Mouse (Mus musculus): ENCODE data around the gene Tfpi. TPM values are rescaled to one million over a fixed set of nuclear protein-coding genes. Genes with fewer than 3 reads are reported as not detected.
A peak's percentile ranks its signal among the peaks of the same experiment; 100 is the strongest.

The Tfpi gene
- total RNA-seq (2015; ENCODE audit: low replicate concordance): 7.1 and 14.4 TPM in 2 replicates
- 2.4 and 2.9 TPM in 2 replicates for total RNA-seq (2017; ENCODE audit: low replicate concordance)

- no peak for ATAC-seq (replicated peaks; ENCODE audit: low FRiP score, poor library complexity, severe bottlenecking)
Measured at GRCm38 (mm10) chr2:84476577-84476976, at the start of gene Tfpi. Tfpi (minus strand) TSS chr2:84476775.

- ATAC-seq (replicated peaks; ENCODE audit: low FRiP score, poor library complexity, severe bottlenecking): no peak
Measured at GRCm38 (mm10) chr2:84526221-84526620, 49.6 kb upstream of the Tfpi start.

GRCm38 (mm10) chr2:84525806-84526205, 49.2 kb upstream of the Tfpi start:
- no peak for ATAC-seq (replicated peaks; ENCODE audit: low FRiP score, poor library complexity, severe bottlenecking)

GRCm38 (mm10) chr2:84525047-84525446, 48.5 kb upstream of the Tfpi start:
- no peak for ATAC-seq (replicated peaks; ENCODE audit: low FRiP score, poor library complexity, severe bottlenecking)

- no peak for ATAC-seq (replicated peaks; ENCODE audit: low FRiP score, poor library complexity, severe bottlenecking)
Measured at GRCm38 (mm10) chr2:84523994-84524393, 47.4 kb upstream of the Tfpi start.

GRCm38 (mm10) chr2:84523103-84523865, 46.7 kb upstream of the Tfpi start:
- ATAC-seq (replicated peaks; ENCODE audit: low FRiP score, poor library complexity, severe bottlenecking): no peak

- no peak for ATAC-seq (replicated peaks; ENCODE audit: low FRiP score, poor library complexity, severe bottlenecking)
Measured at GRCm38 (mm10) chr2:84519514-84520067, 43.0 kb upstream of the Tfpi start.

- ATAC-seq (replicated peaks; ENCODE audit: low FRiP score, poor library complexity, severe bottlenecking): no peak
Measured at GRCm38 (mm10) chr2:84518767-84519166, 42.2 kb upstream of the Tfpi start.

- no peak for ATAC-seq (replicated peaks; ENCODE audit: low FRiP score, poor library complexity, severe bottlenecking)
Measured at GRCm38 (mm10) chr2:84513281-84513680, 36.7 kb upstream of the Tfpi start.

- ATAC-seq (replicated peaks; ENCODE audit: low FRiP score, poor library complexity, severe bottlenecking): no peak
Measured at GRCm38 (mm10) chr2:84511508-84511907, 34.9 kb upstream of the Tfpi start.

GRCm38 (mm10) chr2:84511036-84511435, 34.5 kb upstream of the Tfpi start:
- ATAC-seq (replicated peaks; ENCODE audit: low FRiP score, poor library complexity, severe bottlenecking): no peak

GRCm38 (mm10) chr2:84504954-84505394, 28.4 kb upstream of the Tfpi start:
- peak; percentile 67; the same call in 1 of the 2 replicates for ATAC-seq (replicated peaks; ENCODE audit: low FRiP score, poor library complexity, severe bottlenecking)

- no peak for ATAC-seq (replicated peaks; ENCODE audit: low FRiP score, poor library complexity, severe bottlenecking)
Measured at GRCm38 (mm10) chr2:84504285-84504684, 27.7 kb upstream of the Tfpi start.

GRCm38 (mm10) chr2:84498921-84499320, 22.3 kb upstream of the Tfpi start:
- ATAC-seq (replicated peaks; ENCODE audit: low FRiP score, poor library complexity, severe bottlenecking): no peak

- no peak for ATAC-seq (replicated peaks; ENCODE audit: low FRiP score, poor library complexity, severe bottlenecking)
Measured at GRCm38 (mm10) chr2:84495108-84495507, 18.5 kb upstream of the Tfpi start.

- ATAC-seq (replicated peaks; ENCODE audit: low FRiP score, poor library complexity, severe bottlenecking): no peak
Measured at GRCm38 (mm10) chr2:84493626-84494025, 17.1 kb upstream of the Tfpi start.

GRCm38 (mm10) chr2:84491715-84492114, 15.1 kb upstream of the Tfpi start:
- ATAC-seq (replicated peaks; ENCODE audit: low FRiP score, poor library complexity, severe bottlenecking): no peak

- no peak for ATAC-seq (replicated peaks; ENCODE audit: low FRiP score, poor library complexity, severe bottlenecking)
Measured at GRCm38 (mm10) chr2:84487705-84488291, 11.2 kb upstream of the Tfpi start.

- ATAC-seq (replicated peaks; ENCODE audit: low FRiP score, poor library complexity, severe bottlenecking): no peak
Measured at GRCm38 (mm10) chr2:84481863-84482262, 5.3 kb upstream of the Tfpi start.

GRCm38 (mm10) chr2:84479036-84479435, 2.5 kb upstream of the Tfpi start:
- ATAC-seq (replicated peaks; ENCODE audit: low FRiP score, poor library complexity, severe bottlenecking): peak; percentile 76

GRCm38 (mm10) chr2:84477759-84478158, 1.2 kb upstream of the Tfpi start:
- no peak for ATAC-seq (replicated peaks; ENCODE audit: low FRiP score, poor library complexity, severe bottlenecking)
